Mouse (Mus musculus) MEL (cell line): Measurements from ENCODE around the gene Insig1. TPM values are rescaled to one million over a fixed set of nuclear protein-coding genes. Genes with fewer than 3 reads are reported as not detected.

Experiments used
- DNase-seq: peaks from one replicate; pipeline ENCODE4 v3.0.0; 2011; ENCODE audit warnings: low read depth, low spot score
- H3K27ac ChIP-seq: 2 replicates; pipeline ENCODE4 v1.5.1; 2012; ENCODE audit warnings: low read depth, mild to moderate bottlenecking, control low read depth, low read length, moderate library complexity; ENCODE audit not compliant: control insufficient read depth
- H3K27me3 ChIP-seq, 2 experiments: fragments of 150-350 bp in 1 of 2; sonication (generic) in 1 of 2; 2 replicates each; pipeline ENCODE4 v1.6.1; 2012; ENCODE audit warnings: low read length in 2 of 2, mild to moderate bottlenecking in 2 of 2, improper control_type of control experiment in 1 of 2, moderate library complexity in 1 of 2; ENCODE audit not compliant: insufficient read depth in 2 of 2, control insufficient read depth in 1 of 2
- H3K36me3 ChIP-seq, 2 experiments: 2 replicates each; pipeline ENCODE4 v1.6.1; 2012 to 2014; ENCODE audit warnings: low read length in 2 of 2, improper control_type of control experiment in 1 of 2, inconsistent platforms in 1 of 2, mild to moderate bottlenecking in 1 of 2; ENCODE audit not compliant: insufficient read depth in 2 of 2, control insufficient read depth in 1 of 2
- H3K4me1 ChIP-seq, 2 experiments: fragments of 150-350 bp in 1 of 2; sonication (generic) in 1 of 2; 2 replicates each; pipeline ENCODE4 v1.6.1; 2012; ENCODE audit warnings: low read length in 2 of 2, improper control_type of control experiment in 1 of 2, mild to moderate bottlenecking in 1 of 2; ENCODE audit not compliant: insufficient read depth in 2 of 2, control insufficient read depth in 1 of 2
- H3K4me3 ChIP-seq, 2 experiments: fragments of 150-350 bp in 1 of 2; sonication (generic) in 1 of 2; 2 replicates each; pipeline ENCODE4 v1.5.1; 2012; ENCODE audit warnings: low read depth in 2 of 2, low read length in 2 of 2, mild to moderate bottlenecking in 2 of 2, moderate library complexity in 2 of 2, control low read depth in 1 of 2, improper control_type of control experiment in 1 of 2; ENCODE audit not compliant: control insufficient read depth in 1 of 2, insufficient read depth in 1 of 2
- H3K79me2 ChIP-seq: 2 replicates; pipeline ENCODE4 v1.6.1; 2012; ENCODE audit warnings: mild to moderate bottlenecking, low read length, moderate library complexity; ENCODE audit not compliant: control insufficient read depth, poor library complexity, insufficient read depth
- H3K9ac ChIP-seq: 2 replicates; pipeline ENCODE4 v1.6.1; 2012; ENCODE audit warnings: low read depth, mild to moderate bottlenecking, control low read depth, low read length, moderate library complexity; ENCODE audit not compliant: control insufficient read depth, poor library complexity, severe bottlenecking
- H3K9me3 ChIP-seq: fragments of 150-350 bp; sonication (generic); replicated peaks from 2 replicates; pipeline ENCODE4 v1.6.1; 2012; ENCODE audit warnings: mild to moderate bottlenecking, low read length, improper control_type of control experiment, moderate library complexity; ENCODE audit not compliant: insufficient read depth
- CTCF ChIP-seq, 3 experiments: IDR thresholded peaks in 2 of 3; conservative IDR thresholded peaks in 1 of 3; 2 replicates each; pipeline ENCODE4 v1.5.1; 2011 to 2012; ENCODE audit warnings: low read length in 3 of 3, low read depth in 2 of 3, mild to moderate bottlenecking in 2 of 3, improper control_type of control experiment in 1 of 3, inconsistent platforms in 1 of 3, mixed read lengths in 1 of 3, moderate library complexity in 1 of 3; ENCODE audit not compliant: control insufficient read depth in 1 of 3, insufficient read depth in 1 of 3, poor library complexity in 1 of 3, severe bottlenecking in 1 of 3
- E2F4 ChIP-seq: IDR thresholded peaks from 2 replicates; pipeline ENCODE4 v1.6.1; 2011; ENCODE audit warnings: low read depth, low read length, improper control_type of control experiment, borderline replicate concordance
- ELF1 ChIP-seq: IDR thresholded peaks from 2 replicates; pipeline ENCODE4 v1.6.1; 2014; ENCODE audit warnings: low read depth, mild to moderate bottlenecking, inconsistent platforms, low read length, improper control_type of control experiment, moderate library complexity
- ETS1 ChIP-seq: IDR thresholded peaks from 2 replicates; pipeline ENCODE4 v1.6.1; 2012; ENCODE audit warnings: low read depth, mild to moderate bottlenecking, inconsistent platforms, low read length, improper control_type of control experiment, moderate library complexity
- GABPA ChIP-seq: IDR thresholded peaks from 2 replicates; pipeline ENCODE4 v1.6.1; 2012; ENCODE audit warnings: low read depth, mild to moderate bottlenecking, inconsistent platforms, low read length, improper control_type of control experiment, moderate library complexity
- GATA1 ChIP-seq: IDR thresholded peaks from 2 replicates; pipeline ENCODE4 v1.6.1; 2011; ENCODE audit warnings: low read depth, low read length, improper control_type of control experiment
- HCFC1 ChIP-seq: IDR thresholded peaks from 2 replicates; pipeline ENCODE4 v1.6.1; 2012; ENCODE audit warnings: low read depth, mild to moderate bottlenecking, inconsistent platforms, low read length, improper control_type of control experiment, moderate library complexity
- JUND ChIP-seq: IDR thresholded peaks from 2 replicates; pipeline ENCODE4 v1.6.1; 2011; ENCODE audit warnings: low read depth, mild to moderate bottlenecking, improper control_type of control experiment, low read length
- MEF2A ChIP-seq: IDR thresholded peaks from 2 replicates; pipeline ENCODE4 v1.6.1; 2014; ENCODE audit warnings: low read depth, mild to moderate bottlenecking, inconsistent platforms, low read length, improper control_type of control experiment; ENCODE audit not compliant: poor library complexity, insufficient replicate concordance, severe bottlenecking; ENCODE audit errors: extremely low read depth
- MXI1 ChIP-seq: IDR thresholded peaks from 2 replicates; pipeline ENCODE4 v1.6.1; 2011; ENCODE audit warnings: mild to moderate bottlenecking, low read depth, low read length, improper control_type of control experiment
- POLR2A ChIP-seq, 2 experiments: IDR thresholded peaks; 2 replicates each; pipeline ENCODE4 v1.6.1; 2011 to 2012; ENCODE audit warnings: low read length in 2 of 2, mild to moderate bottlenecking in 2 of 2, control low read depth in 1 of 2, improper control_type of control experiment in 1 of 2, low read depth in 1 of 2, moderate library complexity in 1 of 2; ENCODE audit not compliant: control insufficient read depth in 1 of 2, insufficient read depth in 1 of 2, poor library complexity in 1 of 2
- POLR2AphosphoS5 ChIP-seq: IDR thresholded peaks from 2 replicates; pipeline ENCODE4 v1.6.1; 2012; ENCODE audit warnings: low read depth, borderline replicate concordance, mild to moderate bottlenecking, inconsistent platforms, low read length, moderate library complexity, mixed read lengths
- RCOR1 ChIP-seq: IDR thresholded peaks from 2 replicates; pipeline ENCODE4 v1.6.1; 2012; ENCODE audit warnings: low read depth, mild to moderate bottlenecking, inconsistent platforms, low read length, improper control_type of control experiment
- TAL1 ChIP-seq: IDR thresholded peaks from 2 replicates; pipeline ENCODE4 v1.6.1; 2012; ENCODE audit warnings: mild to moderate bottlenecking, inconsistent platforms, low read length, moderate library complexity, mixed read lengths
- ZC3H11A ChIP-seq: IDR thresholded peaks from 2 replicates; pipeline ENCODE4 v1.6.1; 2012; ENCODE audit warnings: low read depth, mild to moderate bottlenecking, inconsistent platforms, low read length, improper control_type of control experiment
- polyA plus RNA-seq, 2 experiments: library from polyadenylated mRNA; stranded (reverse) in 1 of 2; unstranded in 1 of 2; fragments of >175 nt in 1 of 2; fragments of >200 nt in 1 of 2; gene quantifications; 2 replicates each; pipeline versions ENCODE4 v1.2.1 to v1.2.4; 2012; ENCODE audit warnings: low replicate concordance in 2 of 2, low read depth in 1 of 2; ENCODE audit not compliant: insufficient read length in 2 of 2, insufficient read depth in 1 of 2, missing spikeins in 1 of 2
- total RNA-seq: library from RNA; depleted of rRNA; stranded (reverse); fragments of 300-350 nt; gene quantifications from 2 replicates; pipeline ENCODE4 v1.2.3, GENCODE M21; 2012; rRNA removed

Gene Insig1
- total and polyA plus RNA-seq, 3 experiments: 61.3 to 73.2 TPM; not detected in 1

DNA sequence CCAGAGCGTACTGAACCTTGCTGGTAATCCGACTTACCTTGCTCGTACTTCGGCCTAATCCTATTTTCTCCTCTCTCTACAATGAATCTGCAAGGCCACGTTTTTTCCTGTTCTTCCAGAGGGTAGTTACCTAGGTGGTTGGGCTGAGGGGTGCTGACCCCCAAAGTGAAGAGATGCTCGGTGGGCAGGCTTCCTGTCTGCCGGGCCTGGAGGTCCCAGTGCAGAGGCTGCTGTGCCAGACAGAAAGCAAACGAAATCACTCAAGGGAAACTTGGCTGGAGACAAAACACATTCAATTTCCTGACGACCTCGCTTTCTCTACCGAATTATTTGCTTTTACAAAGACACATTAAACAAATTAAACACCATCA is 52.3 kb downstream of the Insig1 start:
- H3K27ac ChIP-seq: no peak overlapping the region
- no peak overlapping the region for H3K4me3 ChIP-seq
- H3K4me1 ChIP-seq: no peaks in the 10 kb centered on the region
- no peaks in the 10 kb centered on the region for H3K79me2 ChIP-seq
- no peaks in the 10 kb centered on the region for H3K27me3 ChIP-seq
- no peak overlapping the region for H3K9ac ChIP-seq
- TF ChIP-seq POLR2AphosphoS5 (no peak), GATA1 (no peak), E2F4 (no peak)
- no peaks in the 10 kb centered on the region for H3K36me3 ChIP-seq
- no peaks in the 10 kb centered on the region for H3K9me3 ChIP-seq
- DNase-seq: no peak

DNA sequence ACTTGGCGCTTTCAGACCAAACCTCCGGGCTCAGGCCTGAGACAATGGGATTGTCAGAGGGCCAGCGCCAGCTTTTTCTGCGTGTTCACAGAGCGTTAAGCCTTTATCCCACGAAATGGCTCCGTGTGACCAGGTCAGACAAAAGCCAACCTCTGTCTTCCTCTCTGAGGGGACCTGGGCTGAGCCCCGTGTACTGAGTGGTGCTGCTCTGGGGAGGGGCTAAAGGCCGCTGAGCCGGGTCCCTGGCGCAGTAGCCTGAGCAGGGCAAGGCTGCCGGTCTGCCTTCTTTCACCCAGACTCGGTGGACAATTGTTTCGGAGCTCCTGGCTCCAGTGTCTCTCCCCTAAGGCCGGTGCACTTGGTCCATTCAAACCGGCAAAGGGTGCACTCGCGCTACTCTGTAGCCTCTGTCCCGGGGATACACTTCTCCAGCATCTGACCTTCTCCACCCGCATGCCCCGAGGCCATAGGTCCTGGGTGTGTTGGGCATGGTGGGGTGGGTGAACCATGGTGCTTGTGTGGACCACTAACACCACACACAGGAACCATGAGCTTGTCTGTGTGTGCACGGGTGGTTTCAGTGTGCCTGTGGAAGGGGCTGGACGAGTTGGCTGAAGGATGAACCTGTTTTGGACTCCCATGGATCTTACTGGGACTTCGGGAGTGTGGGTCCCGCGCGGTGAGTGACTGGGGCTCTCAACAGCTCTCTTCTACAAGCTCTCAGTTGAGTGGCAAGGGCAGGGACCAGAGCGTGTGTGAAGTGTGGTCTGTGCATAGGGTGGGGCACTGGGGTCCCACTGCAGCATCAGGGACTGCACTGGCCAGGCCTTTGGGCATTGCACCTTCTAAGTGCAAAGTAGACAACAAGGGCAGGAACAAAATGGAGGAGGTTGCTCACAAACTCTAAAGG is 53.4 kb downstream of the Insig1 start:
- no peaks in the 10 kb centered on the region for H3K36me3 ChIP-seq
- H3K27me3 ChIP-seq: no peaks in the 10 kb centered on the region
- H3K4me1 ChIP-seq: no peaks in the 10 kb centered on the region
- H3K4me3 ChIP-seq: no peak overlapping the region
- no peak overlapping the region for H3K9ac ChIP-seq
- TF ChIP-seq POLR2A (IDR thresholded peaks at IDR 0.05; ENCODE audit: control insufficient read depth in 1 of 2, insufficient read depth in 1 of 2, low read depth in 1 of 2, low read length in 2 of 2, poor library complexity in 1 of 2) (no peak), MXI1 (no peak), POLR2AphosphoS5 (no peak), HCFC1 (no peak), RCOR1 (no peak), GABPA (no peak), CTCF (IDR thresholded peaks at IDR 0.05 in 2 of 3, conservative IDR thresholded peaks at IDR 0.05 in 1 of 3; ENCODE audit: control insufficient read depth in 1 of 3, insufficient read depth in 1 of 3, low read depth in 2 of 3, low read length in 3 of 3, poor library complexity in 1 of 3, severe bottlenecking in 1 of 3) (no peak), TAL1 (no peak), GATA1 (no peak), JUND (no peak), ELF1 (no peak), ZC3H11A (no peak), MEF2A (no peak), ETS1 (no peak)
- no peak overlapping the region for H3K27ac ChIP-seq
- DNase-seq: no peak
- H3K9me3 ChIP-seq: no peaks in the 10 kb centered on the region
- no peaks in the 10 kb centered on the region for H3K79me2 ChIP-seq

Other genes with a start within 250 kb of the Insig1 start
- not detected in 2 replicates for gene Htr5a, start 229.2 kb upstream of the Insig1 start, total RNA-seq
- gene Htr5a, start 229.2 kb upstream of the Insig1 start, polyA plus RNA-seq: not detected
- gene En2, start 94.3 kb downstream of the Insig1 start, total RNA-seq: not detected in 2 replicates
- not detected for gene En2, start 94.3 kb downstream of the Insig1 start, polyA plus RNA-seq
- gene Cnpy1, start 174.4 kb downstream of the Insig1 start, total RNA-seq: not detected in 2 replicates
- not detected for gene Cnpy1, start 174.4 kb downstream of the Insig1 start, polyA plus RNA-seq
- 14.6 and 21.8 TPM in 2 replicates for gene Rbm33, start 245.8 kb downstream of the Insig1 start, total RNA-seq
- 10 to 100 TPM in 1 of 2 experiments, not detected in 1; 60.3 TPM for gene Rbm33, start 245.8 kb downstream of the Insig1 start, polyA plus RNA-seq